Mouse (Mus musculus) midbrain, embryonic 16.5 days (tissue): Measurements from ENCODE around the gene Bdp1. TPM values are rescaled to one million over a fixed set of nuclear protein-coding genes. Genes with fewer than 3 reads are reported as not detected.

Experiments
- polyA plus RNA-seq: library from polyadenylated mRNA; unstranded; fragments of >200 nt; fragmentation: Nextera tagmentation; extraction: Ambion mirVana; gene quantifications from 2 replicates; pipeline ENCODE4 v1.2.1, GENCODE M21; 2015

The Bdp1 gene
- polyA plus RNA-seq, 1 experiment from 2014 or later, result 22.3 TPM

Other genes with a start within 250 kb of the Bdp1 start
- gene Cartpt, start 203.0 kb downstream of the Bdp1 start, polyA plus RNA-seq, result 13.4 and 17.0 TPM in 2 replicates
- gene Mccc2, start 88.4 kb downstream of the Bdp1 start, polyA plus RNA-seq, result 30.3 and 34.9 TPM in 2 replicates
- gene Serf1, start 3.9 kb upstream of the Bdp1 start, polyA plus RNA-seq, result 427 and 449 TPM in 2 replicates
- gene Smn1, start 20.8 kb upstream of the Bdp1 start, polyA plus RNA-seq, result 44.3 and 45.0 TPM in 2 replicates
- 0.05 and 0.06 TPM in 2 replicates for gene Naip2, start 98.0 kb upstream of the Bdp1 start, polyA plus RNA-seq
- 0.15 and 0.16 TPM in 2 replicates for gene Naip5, start 142.3 kb upstream of the Bdp1 start, polyA plus RNA-seq
- gene Naip6, start 213.6 kb upstream of the Bdp1 start, polyA plus RNA-seq, result 0.06 TPM in 1 of 2 replicates, not detected in the other